Mouse (Mus musculus) adrenal gland, postnatal 36 days (tissue): ENCODE data around the gene Trappc3l. TPM values are rescaled to one million over a fixed set of nuclear protein-coding genes. Genes with fewer than 3 reads are reported as not detected.
A peak's percentile ranks its signal among the peaks of the same experiment; 100 is the strongest.
"Not testable (repeated sequence)": the region's sequence is repeated elsewhere in the genome, so short reads cannot be mapped to it uniquely, and the experiment has no call there.

Source experiments
- DNase-seq, 2 experiments: peaks; one replicate each; pipeline ENCODE4 v3.0.0; 2021; ENCODE audit warnings: mixed read lengths in 1 of 2
- long read RNA-seq, 2 experiments: library from polyadenylated mRNA; stranded (forward); transcript quantifications; one replicate each; pipeline ENCODE4 v2.0.0; 2021; ENCODE audit warnings: borderline sequencing depth in 2 of 2
- total RNA-seq, 2 experiments: library from RNA; stranded (reverse); gene quantifications; 2 replicates each; pipeline ENCODE4 v1.2.3; 2021

Trappc3l gene
- total RNA-seq, result not detected
- long read RNA-seq, experiment 1, result 0 reads
- long read RNA-seq, experiment 2, partial matches to known transcripts, result 0 of 1 reads
- long read RNA-seq, experiment 2, other reads (novel, unspliced or antisense), result 1 of 1 reads

- DNase-seq, result no peak
Observed at GRCm38 (mm10) chr10:34037401-34037800, at the start of gene Trappc3l. TSS of gene Trappc3l (plus strand) at chr10:34037597.

DNA sequence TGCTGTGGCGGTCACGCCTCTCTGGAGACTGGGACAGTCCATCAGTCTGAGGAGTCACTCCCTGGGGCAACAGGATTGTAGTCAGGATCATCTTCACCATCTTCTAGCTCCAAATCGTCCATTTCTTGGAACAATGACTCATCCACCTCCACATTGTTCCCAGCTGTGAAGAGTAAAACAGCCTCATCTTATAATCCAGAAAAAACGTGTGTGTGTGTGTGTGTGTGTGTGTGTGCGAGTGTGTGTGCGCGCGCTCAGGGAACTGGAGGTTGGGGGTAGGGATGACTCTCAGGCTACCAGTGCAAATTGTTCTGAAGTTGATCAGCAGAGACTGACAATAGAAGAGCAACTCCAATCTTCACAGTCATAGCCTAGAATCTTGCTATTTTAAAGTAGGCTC lies 40.7 kb upstream of the Trappc3l start:
- DNase-seq, result not testable (repeated sequence)

- DNase-seq, result no peak
Observed at GRCm38 (mm10) chr10:33998397-33998796, 39.0 kb upstream of the Trappc3l start.

GRCm38 (mm10) chr10:34012581-34012980 lies 24.8 kb upstream of the Trappc3l start:
- no peak for DNase-seq

GRCm38 (mm10) chr10:34013241-34013640 lies 24.2 kb upstream of the Trappc3l start:
- peak; percentile 33 to 49 for DNase-seq

DNA sequence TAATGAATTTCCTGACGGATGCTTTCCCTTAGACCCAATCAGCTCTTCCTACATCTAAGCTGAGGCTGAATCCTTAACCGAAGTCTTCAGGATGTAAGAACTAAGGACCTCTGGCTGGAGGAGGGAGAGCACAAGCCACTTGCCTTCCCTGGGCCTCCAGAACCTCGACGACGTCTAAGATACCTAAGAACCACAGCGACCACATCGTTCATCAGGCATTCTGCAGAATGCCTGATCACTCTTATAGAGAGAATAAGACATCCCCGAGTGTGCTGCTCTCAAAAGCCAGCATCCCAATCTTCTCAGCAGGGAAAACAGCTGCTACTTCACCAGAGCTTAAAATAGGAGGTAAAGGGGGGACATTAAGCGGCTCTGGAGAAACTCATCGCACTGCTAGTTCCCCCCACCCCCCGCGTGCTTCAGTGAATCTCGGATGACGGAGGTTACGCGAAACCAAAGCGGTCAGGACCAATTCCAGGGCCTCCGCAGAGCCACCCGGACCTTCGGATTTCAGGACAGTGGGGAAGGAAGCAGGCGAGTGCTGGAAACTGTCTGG lies 18.6 kb upstream of the Trappc3l start:
- DNase-seq, result peak; percentile 6 to 7

- DNase-seq, result peak; percentile 98
Observed at GRCm38 (mm10) chr10:34019302-34020075, 17.9 kb upstream of the Trappc3l start, which contains the start of gene Rwdd1. TSS of gene Rwdd1 (minus strand) at chr10:34019624.

DNA sequence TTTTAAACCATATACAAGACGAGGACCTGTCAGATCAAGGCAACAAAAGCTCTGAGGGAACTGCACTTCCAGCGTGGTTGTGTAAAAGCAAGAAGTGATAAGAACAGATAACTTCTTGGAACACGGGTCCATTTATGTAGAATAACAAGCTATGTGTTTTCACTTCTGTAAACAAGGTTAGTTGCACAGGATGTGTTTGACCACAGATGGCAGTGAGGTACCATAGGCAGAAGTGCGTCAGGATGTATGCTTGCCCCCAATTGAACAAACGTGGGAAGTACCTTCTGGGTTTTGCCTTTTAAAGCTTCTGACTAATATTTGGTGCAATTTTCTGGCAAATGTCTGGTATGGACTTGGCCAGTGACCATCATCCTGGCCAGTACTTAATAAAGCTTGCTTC lies 7.1 kb upstream of the Trappc3l start:
- DNase-seq, result no peak

DNA sequence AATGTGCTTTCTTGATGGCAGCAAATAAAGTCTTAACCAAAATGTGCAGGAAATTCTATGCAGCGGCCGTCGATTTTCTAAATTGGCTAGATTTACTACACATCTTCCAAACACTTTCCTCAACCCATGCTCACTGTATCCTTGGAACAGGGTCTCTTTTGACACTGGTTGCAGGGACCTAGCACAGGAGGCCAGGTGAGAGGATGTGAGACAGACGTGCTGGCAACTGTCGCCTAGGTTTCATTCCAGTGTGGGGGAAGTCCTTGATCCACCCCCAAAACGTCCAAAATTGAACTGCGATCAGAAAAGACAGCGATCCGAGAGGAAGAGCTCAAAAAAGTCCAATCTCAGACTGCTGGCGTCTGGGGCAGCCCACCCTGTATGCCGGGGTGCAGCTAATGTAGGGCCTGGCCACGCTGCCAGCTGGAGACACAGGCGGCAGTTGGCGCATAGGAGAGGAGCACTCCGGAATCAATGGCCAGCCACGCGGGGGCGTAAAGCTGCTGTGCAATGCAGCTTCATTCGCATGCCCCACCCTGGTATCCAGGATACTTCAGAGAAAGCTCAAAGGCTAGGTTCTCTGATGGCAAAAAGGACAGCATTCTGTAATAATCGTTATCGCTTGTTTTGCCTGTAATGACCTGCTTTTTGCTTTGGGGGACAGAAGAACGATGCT lies 3.6 kb upstream of the Trappc3l start:
- DNase-seq, result peak; percentile 83 to 90

GRCm38 (mm10) chr10:34036587-34036986 lies 810 bp upstream of the Trappc3l start:
- DNase-seq, result peak in 1 of 2 experiments; percentile 5

DNA sequence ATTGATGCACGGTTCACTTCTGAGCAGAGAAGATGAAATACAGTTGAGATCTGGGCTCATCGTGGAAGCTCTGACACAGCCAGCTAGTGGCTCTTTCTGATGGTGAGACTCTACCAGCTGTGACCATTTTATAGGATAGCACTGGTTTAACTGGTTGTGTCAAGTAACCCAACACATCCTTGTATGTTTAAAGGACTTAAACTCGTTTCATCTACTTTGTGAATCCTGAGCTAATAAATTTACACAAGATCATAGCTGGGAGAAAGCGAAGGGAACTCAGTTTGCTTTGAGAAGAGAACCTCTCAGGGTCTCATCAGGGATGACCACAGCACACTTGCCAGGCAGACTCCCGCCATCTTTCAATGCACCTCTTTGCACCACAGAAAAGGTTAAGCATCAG lies 6.8 kb downstream of the Trappc3l start, which contains the start of gene Calhm4:
Calhm4 (minus strand) TSS at position 101 of the 400 bp plus-strand sequence.
- no peak for DNase-seq

DNA sequence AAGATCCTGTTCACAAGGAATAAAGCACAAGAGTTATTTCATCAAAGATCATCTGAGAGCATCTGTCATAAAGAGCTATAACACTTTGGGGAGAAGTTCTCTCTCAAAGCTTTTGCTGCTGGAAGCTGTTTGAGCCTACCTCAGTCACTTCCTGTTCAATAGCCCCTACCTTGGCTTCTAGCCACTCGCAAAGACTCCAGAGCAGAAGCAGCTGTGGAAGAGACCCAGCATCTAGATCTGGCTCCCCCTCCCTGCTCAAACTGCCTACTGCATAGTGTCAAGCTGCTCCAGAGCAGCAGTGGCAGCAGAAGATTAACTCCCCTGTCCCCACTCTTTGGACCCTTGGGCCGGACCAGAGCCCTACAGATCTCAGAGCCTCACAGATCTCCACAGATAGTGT lies 16.6 kb downstream of the Trappc3l start:
- DNase-seq, result no peak

GRCm38 (mm10) chr10:34066591-34066990 lies 29.2 kb downstream of the Trappc3l start:
- DNase-seq, result no peak

- DNase-seq, result no peak
Observed at GRCm38 (mm10) chr10:34069606-34070005, 32.2 kb downstream of the Trappc3l start.

GRCm38 (mm10) chr10:34070999-34071492 lies 33.6 kb downstream of the Trappc3l start:
- no peak for DNase-seq

- DNase-seq, result no peak
Observed at GRCm38 (mm10) chr10:34071650-34072049, 34.3 kb downstream of the Trappc3l start.

DNA sequence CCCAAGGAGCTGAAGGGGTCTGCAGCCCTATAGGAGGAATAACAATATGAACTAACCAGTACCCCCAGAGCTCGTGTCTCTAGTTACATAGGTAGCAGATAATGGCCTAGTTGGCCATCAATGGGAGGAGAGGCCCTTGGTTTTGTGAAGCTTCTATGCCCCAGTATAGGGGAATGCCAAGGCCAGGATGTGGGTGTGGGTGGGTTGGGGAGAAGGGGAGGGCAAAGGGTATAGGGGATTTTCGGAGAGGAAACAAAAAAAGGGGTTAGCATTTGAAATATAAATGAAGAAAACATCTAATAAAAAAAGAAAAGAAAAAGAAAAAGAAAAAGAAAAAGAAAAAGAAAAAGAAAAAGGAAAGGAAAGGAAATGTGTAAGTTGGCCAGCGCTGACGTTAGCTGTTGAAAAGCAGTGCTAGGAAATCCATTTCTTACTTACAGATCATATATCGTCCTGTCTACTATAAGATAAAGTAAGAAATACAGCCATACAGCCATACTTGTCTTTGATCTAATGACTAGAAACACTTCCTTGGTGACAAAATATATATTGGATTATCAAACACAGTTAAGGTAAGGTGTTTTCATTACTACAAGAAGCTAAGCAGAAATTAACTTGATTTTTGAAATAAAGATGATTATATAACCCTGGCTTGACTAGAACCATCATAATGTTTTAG lies 37.3 kb downstream of the Trappc3l start:
- DNase-seq, result no peak

GRCm38 (mm10) chr10:34086514-34086913 lies 49.1 kb downstream of the Trappc3l start:
- DNase-seq, result no peak

DNA sequence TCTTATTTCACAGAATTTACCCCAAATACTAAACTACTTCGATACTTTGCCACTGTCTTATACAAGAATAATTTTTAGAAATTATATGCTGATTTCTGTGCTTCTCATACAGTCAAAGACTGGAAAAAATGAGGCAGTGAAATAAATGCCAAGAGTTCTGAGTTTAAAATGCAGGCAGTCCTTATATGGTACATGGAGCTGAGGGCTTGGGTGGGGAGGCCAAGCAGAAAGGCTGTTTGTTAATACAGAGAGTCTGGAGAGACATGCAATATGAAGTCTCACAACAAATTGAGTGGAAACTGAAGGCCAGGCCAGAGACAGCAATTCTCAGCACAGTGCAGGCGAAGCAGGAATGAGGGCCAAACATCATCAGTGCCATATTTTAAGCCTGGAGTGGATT lies 51.1 kb downstream of the Trappc3l start:
- no peak for DNase-seq

GRCm38 (mm10) chr10:34089517-34089916 lies 52.1 kb downstream of the Trappc3l start:
- DNase-seq, result no peak

DNA sequence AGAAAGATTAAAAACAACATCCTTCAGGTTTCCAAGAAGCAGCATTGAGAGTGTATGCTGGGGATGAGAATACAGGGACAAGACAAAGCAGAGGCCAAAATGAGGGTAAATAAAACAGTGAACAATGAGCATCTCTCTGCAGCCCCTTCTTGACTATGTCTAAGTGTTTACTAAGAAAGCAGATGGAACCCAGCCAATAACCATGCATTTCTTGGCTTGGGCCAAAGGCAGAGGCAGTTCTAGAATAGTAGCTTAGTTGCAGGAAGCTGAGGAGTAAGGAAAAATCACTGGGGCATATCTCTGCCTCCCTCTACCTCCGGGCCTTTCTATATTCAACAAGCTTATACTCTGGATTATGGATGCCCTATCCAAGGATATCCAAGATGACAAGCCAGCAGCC lies 53.1 kb downstream of the Trappc3l start:
- no peak for DNase-seq

DNA sequence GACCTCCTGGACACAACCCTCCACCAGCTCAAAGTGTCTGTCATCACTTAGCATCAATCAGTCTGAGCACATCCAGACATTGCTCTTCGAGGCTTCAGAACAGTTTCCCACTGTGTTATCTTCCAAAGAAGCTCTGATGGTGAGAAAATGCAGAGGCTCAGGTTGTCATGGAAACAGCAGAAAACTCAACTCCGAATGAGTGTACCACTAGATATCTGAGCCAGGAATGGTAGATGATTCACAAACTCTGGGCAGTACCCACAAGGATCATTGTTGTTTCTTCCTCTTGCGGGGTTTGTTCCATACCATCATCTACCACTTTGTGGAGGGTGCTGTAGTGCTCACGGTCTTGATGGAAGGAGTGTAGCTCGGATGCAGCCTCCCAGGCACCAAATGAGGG lies 54.5 kb downstream of the Trappc3l start:
- DNase-seq, result no peak
